Mouse (Mus musculus) ES-Bruce4 (cell line): Measurements from ENCODE around the gene Rbm12. TPM values are rescaled to one million over a fixed set of nuclear protein-coding genes. Genes with fewer than 3 reads are reported as not detected.
A peak's percentile ranks its signal among the peaks of the same experiment; 100 is the strongest.

Source experiments
- H3K27ac ChIP-seq: 2 replicates; pipeline ENCODE4 v1.5.1; 2012; ENCODE audit warnings: low read length, inconsistent platforms; ENCODE audit not compliant: insufficient read depth
- H3K27me3 ChIP-seq: 2 replicates; pipeline ENCODE4 v1.6.1; 2012; ENCODE audit warnings: mild to moderate bottlenecking, low read length, inconsistent platforms; ENCODE audit not compliant: control insufficient read depth, poor library complexity, insufficient read depth, severe bottlenecking
- H3K36me3 ChIP-seq: 2 replicates; pipeline ENCODE4 v1.6.1; 2012; ENCODE audit warnings: inconsistent platforms, mild to moderate bottlenecking, low read length, moderate library complexity; ENCODE audit not compliant: control insufficient read depth, poor library complexity, insufficient read depth, severe bottlenecking
- H3K4me1 ChIP-seq: one replicate; pipeline ENCODE4 v1.8.1; 2011; ENCODE audit warnings: low read length; ENCODE audit not compliant: control insufficient read depth, insufficient read depth
- H3K4me3 ChIP-seq: 2 replicates; pipeline ENCODE4 v1.5.1; 2011; ENCODE audit warnings: low read depth, mild to moderate bottlenecking, low read length
- H3K9ac ChIP-seq: 2 replicates; pipeline ENCODE4 v1.6.1; 2012; ENCODE audit warnings: low read depth, mild to moderate bottlenecking, inconsistent platforms; ENCODE audit not compliant: poor library complexity, severe bottlenecking
- H3K9me3 ChIP-seq: replicated peaks from 2 replicates; pipeline ENCODE4 v1.6.1; 2012; ENCODE audit warnings: mild to moderate bottlenecking, low read length, inconsistent platforms; ENCODE audit not compliant: control insufficient read depth, poor library complexity, insufficient read depth, severe bottlenecking
- CTCF ChIP-seq: IDR thresholded peaks from one replicate; pipeline ENCODE4 v1.8.1; 2011; ENCODE audit warnings: low read depth, low read length
- EP300 ChIP-seq: IDR thresholded peaks from 2 replicates; pipeline ENCODE4 v1.6.1; 2011; ENCODE audit warnings: low read depth, low read length; ENCODE audit not compliant: insufficient read depth
- POLR2A ChIP-seq: IDR thresholded peaks from one replicate; pipeline ENCODE4 v1.8.1; 2011; ENCODE audit warnings: low read length; ENCODE audit not compliant: insufficient read depth
- polyA plus RNA-seq: library from polyadenylated mRNA; stranded (reverse); fragments of >200 nt; gene quantifications from 2 replicates; pipeline ENCODE4 v1.2.4, GENCODE M21; 2011; ENCODE audit warnings: low read depth; ENCODE audit not compliant: missing spikeins, insufficient read depth, insufficient read length

Rbm12 gene
- polyA plus RNA-seq, 1 experiment = 64.5 TPM

- no peaks in the 10 kb centered on the region for H3K27me3 ChIP-seq
- no peaks in the 10 kb centered on the region for H3K9me3 ChIP-seq
- peaks cover 18% of the 10 kb centered on the region for H3K36me3 ChIP-seq
Observed at GRCm38 (mm10) chr2:156143953-156144724, 32.4 kb upstream of the Rbm12 start, which contains the start of the genes Romo1 and Nfs1. Gene Romo1 (plus strand): TSS chr2:156144039. Gene Nfs1 (minus strand): TSS chr2:156144186.

GRCm38 (mm10) chr2:156143367-156143766, 31.6 kb upstream of the Rbm12 start:
- H3K9me3 ChIP-seq = no peaks in the 10 kb centered on the region
- H3K27me3 ChIP-seq = no peaks in the 10 kb centered on the region
- no peaks in the 10 kb centered on the region for H3K4me1 ChIP-seq
- peak overlapping the region; percentile 17; the same call in 1 of the 2 replicates for H3K27ac ChIP-seq
- no peak for TF ChIP-seq EP300
- TF ChIP-seq POLR2A = no peak
- TF ChIP-seq CTCF = no peak
- peak overlapping the region; percentile 60 for H3K9ac ChIP-seq
- peak overlapping the region; percentile 72 for H3K4me3 ChIP-seq
- peaks cover 10% of the 10 kb centered on the region for H3K36me3 ChIP-seq

More at GRCm38 (mm10) chr2:156143953-156144724, 32.4 kb upstream of the Rbm12 start, which contains the start of the genes Romo1 and Nfs1:
- Histone ChIP-seq H3K27ac (peak within 1 kb of the TSS; percentile 17; the same call in 1 of the 2 replicates), H3K4me1 (no peaks in the 10 kb centered on the region), H3K9ac (peak within 1 kb of the TSS; percentile 60), H3K4me3 (peak within 1 kb of the TSS; percentile 72)
- TF ChIP-seq POLR2A (no peak), CTCF (peak; percentile 31), EP300 (0 out of 2 replicates have a peak, but pooled peaks have one; percentile 16)

- no peaks in the 10 kb centered on the region for H3K27me3 ChIP-seq
- no peak overlapping the region for H3K27ac ChIP-seq
- no peak overlapping the region for H3K4me3 ChIP-seq
- TF ChIP-seq CTCF (no peak), EP300 (no peak), POLR2A (no peak)
- H3K9ac ChIP-seq = peak overlapping the region; percentile 60; the same call in 1 of the 2 replicates
- no peaks in the 10 kb centered on the region for H3K9me3 ChIP-seq
- H3K4me1 ChIP-seq = no peaks in the 10 kb centered on the region
- peaks cover 6% of the 10 kb centered on the region for H3K36me3 ChIP-seq
Observed at GRCm38 (mm10) chr2:156142820-156143219, 31.0 kb upstream of the Rbm12 start.

- Histone ChIP-seq H3K27ac (no peak overlapping the region), H3K4me3 (no peak overlapping the region), H3K9me3 (no peaks in the 10 kb centered on the region), H3K4me1 (no peaks in the 10 kb centered on the region), H3K9ac (no peak overlapping the region), H3K36me3 (no peaks in the 10 kb centered on the region), H3K27me3 (no peaks in the 10 kb centered on the region)
- TF ChIP-seq CTCF (peak; percentile 46), EP300 (no peak), POLR2A (no peak)
Observed at GRCm38 (mm10) chr2:156135695-156136094, 23.9 kb upstream of the Rbm12 start.

GRCm38 (mm10) chr2:156134161-156134560, 22.4 kb upstream of the Rbm12 start:
- no peak overlapping the region for H3K9ac ChIP-seq
- no peaks in the 10 kb centered on the region for H3K36me3 ChIP-seq
- H3K4me1 ChIP-seq = no peaks in the 10 kb centered on the region
- no peak overlapping the region for H3K27ac ChIP-seq
- no peak overlapping the region for H3K4me3 ChIP-seq
- no peak for TF ChIP-seq CTCF
- no peak for TF ChIP-seq POLR2A
- TF ChIP-seq EP300 = no peak
- no peaks in the 10 kb centered on the region for H3K27me3 ChIP-seq
- H3K9me3 ChIP-seq = no peaks in the 10 kb centered on the region

GRCm38 (mm10) chr2:156126992-156127391, 15.2 kb upstream of the Rbm12 start, which contains the start of gene Gm28036:
Gene Gm28036 (minus strand): TSS chr2:156127092.
- Histone ChIP-seq H3K9me3 (no peaks in the 10 kb centered on the region), H3K9ac (no peak within 1 kb of the TSS), H3K27me3 (no peaks in the 10 kb centered on the region), H3K4me1 (no peaks in the 10 kb centered on the region), H3K27ac (no peak within 1 kb of the TSS), H3K4me3 (no peak within 1 kb of the TSS), H3K36me3 (no peaks in the 10 kb centered on the region)
- no peak for TF ChIP-seq CTCF
- TF ChIP-seq POLR2A = no peak
- TF ChIP-seq EP300 = no peak
